Mouse (Mus musculus) hindbrain, embryonic 11.5 days (tissue): Measurements from ENCODE around the gene Slc39a7. TPM values are rescaled to one million over a fixed set of nuclear protein-coding genes. Genes with fewer than 3 reads are reported as not detected.
"Not testable (repeated sequence)": the region's sequence is repeated elsewhere in the genome, so short reads cannot be mapped to it uniquely, and the experiment has no call there.

Experiments
- ATAC-seq: fragments of 200-750 bp; cut with Nextera tagmentation; 2 replicates; pipeline ENCODE4 v1.8.0; 2017; ENCODE audit warnings: mild to moderate bottlenecking, moderate TSS enrichment, moderate library complexity; ENCODE audit not compliant: low FRiP score
- DNase-seq: peaks from one replicate; pipeline ENCODE4 v3.0.0-alpha.2; 2015; ENCODE audit warnings: low spot score
- H3K27ac ChIP-seq: fragments of 300-500 bp; sonication (generic); 2 replicates; pipeline ENCODE4 v1.5.1; 2014; ENCODE audit warnings: mild to moderate bottlenecking, low read depth, low read length
- H3K27me3 ChIP-seq: fragments of 300-500 bp; sonication (generic); 2 replicates; pipeline ENCODE4 v1.6.1; 2014; ENCODE audit warnings: mild to moderate bottlenecking, low read length, moderate library complexity, mixed read lengths; ENCODE audit not compliant: control insufficient read depth, insufficient read depth
- H3K36me3 ChIP-seq: fragments of 300-500 bp; sonication (generic); 2 replicates; pipeline ENCODE4 v1.6.1; 2014; ENCODE audit warnings: mild to moderate bottlenecking, low read length, moderate library complexity, mixed read lengths; ENCODE audit not compliant: control insufficient read depth, insufficient read depth
- H3K4me1 ChIP-seq: fragments of 300-500 bp; sonication (generic); replicated peaks from 2 replicates; pipeline ENCODE4 v1.6.1; 2014; ENCODE audit warnings: low read length, mixed read lengths; ENCODE audit not compliant: control insufficient read depth, insufficient read depth
- H3K4me2 ChIP-seq: fragments of 300-500 bp; sonication (generic); replicated peaks from 2 replicates; pipeline ENCODE4 v1.6.1; 2014; ENCODE audit warnings: mild to moderate bottlenecking, low read depth, low read length
- H3K4me3 ChIP-seq: fragments of 300-500 bp; sonication (generic); 2 replicates; pipeline ENCODE4 v1.5.1; 2014; ENCODE audit warnings: low read depth, low read length
- H3K9ac ChIP-seq: fragments of 300-500 bp; sonication (generic); 2 replicates; pipeline ENCODE4 v1.6.1; 2014; ENCODE audit warnings: low read depth, low read length
- H3K9me3 ChIP-seq: fragments of 300-500 bp; sonication (generic); 2 replicates; pipeline ENCODE4 v1.6.1; 2016; ENCODE audit warnings: low read length; ENCODE audit not compliant: control insufficient read depth
- WGBS: fragments of 180-500 bp; shearing (Covaris S2); extraction: QIAGEN DNeasy Blood & Tissue Kit; methylation state at CpG from one replicate; pipeline ENCODE4 v1.1.7; 2014; 5-methylcytosine and 5-hydroxymethylcytosine counted together
- polyA plus RNA-seq: library from polyadenylated mRNA; unstranded; fragments of >200 nt; fragmentation: Nextera tagmentation; extraction: Ambion mirVana; gene quantifications from 2 replicates; pipeline ENCODE4 v1.2.1, GENCODE M21; 2014

Gene Slc39a7
- polyA plus RNA-seq, 1 experiment from 2014 or later: 75.9 TPM

GRCm38 (mm10) chr17:34022414-34022783 lies 9.1 kb downstream of the Slc39a7 start:
- H3K9me3 ChIP-seq: peaks cover 6% of the 10 kb centered on the region; the same call in 1 of the 2 replicates
- no peak overlapping the region for H3K4me3 ChIP-seq
- peaks cover 19% of the 10 kb centered on the region for H3K4me1 ChIP-seq
- H3K36me3 ChIP-seq: peaks cover 26% of the 10 kb centered on the region
- no peak overlapping the region for H3K4me2 ChIP-seq
- 89% methylated on average over 14 of the region's 14 CpGs for WGBS
- H3K27me3 ChIP-seq: no peaks in the 10 kb centered on the region
- no peak for ATAC-seq
- no peak for DNase-seq
- H3K9ac ChIP-seq: no peak overlapping the region
- H3K27ac ChIP-seq: no peak overlapping the region

GRCm38 (mm10) chr17:34021539-34022413 lies 9.7 kb downstream of the Slc39a7 start:
- Histone ChIP-seq H3K4me2 (no peak overlapping the region), H3K27ac (no peak overlapping the region), H3K9me3 (peaks cover 6% of the 10 kb centered on the region; the same call in 1 of the 2 replicates), H3K36me3 (peaks cover 26% of the 10 kb centered on the region), H3K9ac (no peak overlapping the region), H3K4me1 (peaks cover 15% of the 10 kb centered on the region), H3K4me3 (no peak overlapping the region), H3K27me3 (no peaks in the 10 kb centered on the region)
- WGBS: 95% methylated on average over 23 of the region's 23 CpGs
- no peak for DNase-seq
- ATAC-seq: no peak

- Histone ChIP-seq H3K27ac (no peak overlapping the region), H3K4me3 (no peak overlapping the region), H3K9me3 (no peaks in the 10 kb centered on the region), H3K4me1 (no peaks in the 10 kb centered on the region), H3K36me3 (no peaks in the 10 kb centered on the region), H3K9ac (no peak overlapping the region), H3K27me3 (no peaks in the 10 kb centered on the region), H3K4me2 (no peak overlapping the region)
- WGBS: 96% methylated on average over 8 of the region's 8 CpGs
- DNase-seq (no peak), ATAC-seq (no peak)
These were observed 18.0 kb downstream of the Slc39a7 start for GRCm38 (mm10) chr17:34013436-34013835.

- WGBS: 76% methylated on average over 5 of the region's 5 CpGs
- DNase-seq: no peak
- Histone ChIP-seq H3K36me3 (no peaks in the 10 kb centered on the region), H3K27ac (no peak overlapping the region), H3K4me2 (no peak overlapping the region), H3K4me1 (no peaks in the 10 kb centered on the region), H3K4me3 (no peak overlapping the region), H3K9ac (no peak overlapping the region), H3K27me3 (no peaks in the 10 kb centered on the region), H3K9me3 (no peaks in the 10 kb centered on the region)
- no peak for ATAC-seq
These were observed 21.3 kb downstream of the Slc39a7 start for GRCm38 (mm10) chr17:34010156-34010555.

DNA sequence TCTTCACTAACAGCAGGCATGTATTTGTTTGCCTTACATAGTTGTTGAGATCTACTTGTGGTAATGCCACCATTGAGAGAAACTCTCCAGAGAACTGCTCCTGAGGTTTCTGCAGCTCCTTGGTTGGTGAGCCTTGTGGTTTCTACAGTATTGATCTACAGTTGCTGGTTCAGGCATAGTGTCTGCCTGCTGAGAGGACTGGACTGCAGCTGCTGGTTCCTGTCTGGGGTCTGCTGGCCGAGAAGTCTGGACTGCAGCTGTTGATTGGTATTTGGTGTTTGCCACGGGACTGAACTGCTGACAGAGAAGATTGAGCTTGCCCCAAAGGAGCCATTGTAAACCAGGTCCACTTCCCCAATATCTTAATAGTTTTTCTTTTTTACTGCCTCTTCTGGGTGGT lies 24.9 kb downstream of the Slc39a7 start:
- Histone ChIP-seq H3K9ac (no peak overlapping the region), H3K36me3 (no peaks in the 10 kb centered on the region), H3K27me3 (no peaks in the 10 kb centered on the region), H3K4me2 (no peak overlapping the region), H3K9me3 (no peaks in the 10 kb centered on the region), H3K4me1 (no peaks in the 10 kb centered on the region), H3K4me3 (no peak overlapping the region), H3K27ac (no peak overlapping the region)
- ATAC-seq: no peak
- no peak for DNase-seq
- WGBS: 58% methylated on average over 2 of the region's 2 CpGs

GRCm38 (mm10) chr17:34003426-34003825 lies 28.1 kb downstream of the Slc39a7 start:
- Histone ChIP-seq H3K27me3 (peaks cover 18% of the 10 kb centered on the region), H3K4me3 (no peak overlapping the region), H3K27ac (no peak overlapping the region), H3K9me3 (no peaks in the 10 kb centered on the region), H3K36me3 (no peaks in the 10 kb centered on the region), H3K4me2 (no peak overlapping the region), H3K9ac (no peak overlapping the region), H3K4me1 (no peaks in the 10 kb centered on the region)
- DNase-seq: peak; percentile 77
- WGBS: 5% methylated on average over 5 of the region's 5 CpGs
- ATAC-seq: no peak

DNA sequence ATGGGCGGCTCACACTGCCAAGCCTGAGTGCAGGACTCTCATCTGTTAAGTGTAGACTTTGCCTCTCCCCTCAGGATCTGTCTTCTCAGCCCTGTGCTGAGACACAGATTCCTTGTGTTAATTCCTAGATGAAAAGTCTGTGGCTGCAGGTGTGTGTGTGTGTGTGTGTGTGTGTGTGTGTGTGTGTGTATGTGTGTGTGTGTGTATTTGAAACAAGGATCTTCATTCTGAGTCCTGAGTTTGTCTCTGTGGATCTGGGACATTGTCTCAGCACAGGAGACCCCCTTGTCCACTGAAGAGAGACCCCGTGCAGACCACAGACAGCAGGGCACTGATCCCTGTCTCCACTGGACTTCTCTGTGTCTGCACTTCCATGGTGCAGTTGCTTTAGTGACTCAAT lies 30.7 kb downstream of the Slc39a7 start:
- DNase-seq, H3K4me1 ChIP-seq, H3K9ac ChIP-seq, H3K36me3 ChIP-seq, H3K9me3 ChIP-seq, H3K27ac ChIP-seq, H3K4me2 ChIP-seq, H3K4me3 ChIP-seq, ATAC-seq: not testable (repeated sequence)
- WGBS: 52% methylated on average over 2 of the region's 2 CpGs
- peaks cover 18% of the 10 kb centered on the region for H3K27me3 ChIP-seq

GRCm38 (mm10) chr17:34000150-34000537 lies 31.3 kb downstream of the Slc39a7 start, which contains the start of gene H2-K1:
Gene H2-K1 (minus strand): TSS chr17:34000347.
- peaks cover 18% of the 10 kb centered on the region for H3K27me3 ChIP-seq
- peak within 1 kb of the TSS; percentile 51; the same call in 1 of the 2 replicates for H3K9ac ChIP-seq
- H3K27ac ChIP-seq: no peak within 1 kb of the TSS
- peak within 1 kb of the TSS; percentile 99 for H3K4me2 ChIP-seq
- 2% methylated on average over 27 of the region's 30 CpGs for WGBS
- DNase-seq (peak; percentile 73), ATAC-seq (peak; percentile 66)
- no peaks in the 10 kb centered on the region for H3K9me3 ChIP-seq
- H3K4me1 ChIP-seq: no peaks in the 10 kb centered on the region
- H3K36me3 ChIP-seq: no peaks in the 10 kb centered on the region
- peak within 1 kb of the TSS; percentile 58 for H3K4me3 ChIP-seq
